Mouse (Mus musculus): ENCODE data around the gene Opcml. TPM values are rescaled to one million over a fixed set of nuclear protein-coding genes. Genes with fewer than 3 reads are reported as not detected.

Gene Opcml
- polyA plus RNA-seq, 1 experiment from 2014 or later: 0.31 TPM

- H3K27me3 ChIP-seq: no peaks in the 10 kb centered on the region
- no peaks in the 10 kb centered on the region for H3K4me1 ChIP-seq (replicated peaks)
- DNase-seq (no peak), ATAC-seq (ENCODE audit: low read depth) (no peak)
- no peaks in the 10 kb centered on the region for H3K9me3 ChIP-seq (replicated peaks)
- no peak overlapping the region for H3K27ac ChIP-seq
- no peak overlapping the region for H3K4me3 ChIP-seq (replicated peaks)
- H3K36me3 ChIP-seq: no peaks in the 10 kb centered on the region
- H3K4me2 ChIP-seq: no peak overlapping the region
- H3K9ac ChIP-seq: no peak overlapping the region
- WGBS (ENCODE audit: insufficient replicate concordance): 32% methylated on average over 2 of the region's 2 CpGs
These were observed 779.2 kb downstream of the Opcml start for GRCm38 (mm10) chr9:28569776-28570175.

DNA sequence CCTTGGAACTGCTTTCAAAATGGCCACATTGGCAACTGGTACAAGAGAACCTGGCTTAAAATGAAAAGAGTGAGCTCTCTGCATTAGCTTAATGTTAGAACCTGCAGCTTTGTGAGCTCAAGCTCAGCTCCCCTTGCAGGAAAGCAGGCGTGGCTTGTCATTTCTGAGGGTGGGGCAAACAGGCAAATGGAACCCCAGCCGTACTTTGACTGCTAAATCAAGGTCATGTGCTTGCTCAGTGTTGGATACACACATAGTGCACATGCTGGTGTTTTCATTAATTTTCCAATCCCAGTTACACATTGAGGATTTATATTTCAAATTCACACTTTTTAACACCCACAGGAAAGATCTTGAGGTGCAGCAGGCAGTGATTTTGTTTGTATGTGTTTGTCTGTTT lies 781.1 kb downstream of the Opcml start:
- no peaks in the 10 kb centered on the region for H3K27me3 ChIP-seq
- H3K4me1 ChIP-seq (replicated peaks): no peaks in the 10 kb centered on the region
- no peaks in the 10 kb centered on the region for H3K9me3 ChIP-seq (replicated peaks)
- 49% methylated on average over 2 of the region's 2 CpGs for WGBS (ENCODE audit: insufficient replicate concordance)
- ATAC-seq (ENCODE audit: low read depth) (no peak), DNase-seq (no peak)
- no peak overlapping the region for H3K27ac ChIP-seq
- no peak overlapping the region for H3K9ac ChIP-seq
- no peak overlapping the region for H3K4me2 ChIP-seq
- H3K36me3 ChIP-seq: no peaks in the 10 kb centered on the region
- H3K4me3 ChIP-seq (replicated peaks): no peak overlapping the region

GRCm38 (mm10) chr9:28572136-28572774 lies 781.7 kb downstream of the Opcml start:
- no peak for ATAC-seq (ENCODE audit: low read depth)

DNA sequence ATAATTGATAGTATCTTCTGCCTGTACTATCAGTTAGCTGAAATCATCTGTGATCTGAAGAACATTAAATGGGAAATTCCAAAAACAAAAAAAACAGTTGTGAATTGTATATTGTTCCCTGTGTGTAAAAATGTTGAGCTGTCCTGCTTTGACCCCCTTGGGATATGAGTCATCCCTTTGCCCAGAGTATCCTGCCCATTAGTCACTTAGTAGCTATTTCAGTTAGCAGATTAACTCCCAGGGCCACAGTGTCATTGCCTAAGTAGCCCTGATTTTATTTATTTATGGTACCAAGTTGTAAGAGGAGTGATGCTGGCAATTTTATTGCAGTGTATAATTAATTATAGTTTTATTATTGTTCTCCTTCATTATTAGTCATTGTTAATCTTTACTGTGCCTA lies 788.2 kb downstream of the Opcml start:
- no peaks in the 10 kb centered on the region for H3K36me3 ChIP-seq
- DNase-seq (no peak), ATAC-seq (ENCODE audit: low read depth) (no peak)
- no peaks in the 10 kb centered on the region for H3K4me1 ChIP-seq (replicated peaks)
- no peak overlapping the region for H3K4me3 ChIP-seq (replicated peaks)
- H3K9me3 ChIP-seq (replicated peaks): no peaks in the 10 kb centered on the region
- no peak overlapping the region for H3K27ac ChIP-seq
- H3K27me3 ChIP-seq: no peaks in the 10 kb centered on the region
- no peak overlapping the region for H3K4me2 ChIP-seq
- no peak overlapping the region for H3K9ac ChIP-seq

More at GRCm38 (mm10) chr9:28572136-28572774, 781.7 kb downstream of the Opcml start:
- no peaks in the 10 kb centered on the region for H3K4me1 ChIP-seq (replicated peaks)
- H3K9ac ChIP-seq: no peak overlapping the region
- no peak for DNase-seq
- H3K27ac ChIP-seq: no peak overlapping the region
- H3K4me2 ChIP-seq: no peak overlapping the region
- WGBS (ENCODE audit: insufficient replicate concordance): 65% methylated on average over 9 of the region's 9 CpGs
- H3K27me3 ChIP-seq: no peaks in the 10 kb centered on the region
- H3K9me3 ChIP-seq (replicated peaks): no peaks in the 10 kb centered on the region
- H3K4me3 ChIP-seq (replicated peaks): no peak overlapping the region
- no peaks in the 10 kb centered on the region for H3K36me3 ChIP-seq

- Histone ChIP-seq H3K27me3 (no peaks in the 10 kb centered on the region), H3K27ac (no peak overlapping the region), H3K4me2 (no peak overlapping the region), H3K36me3 (no peaks in the 10 kb centered on the region), H3K9me3 (replicated peaks) (no peaks in the 10 kb centered on the region), H3K9ac (no peak overlapping the region), H3K4me3 (replicated peaks) (no peak overlapping the region), H3K4me1 (replicated peaks) (no peaks in the 10 kb centered on the region)
- 54% methylated on average over 3 of the region's 3 CpGs for WGBS (ENCODE audit: insufficient replicate concordance)
- no peak for ATAC-seq (ENCODE audit: low read depth)
- no peak for DNase-seq
These were observed 796.7 kb downstream of the Opcml start for GRCm38 (mm10) chr9:28587253-28587652.

DNA sequence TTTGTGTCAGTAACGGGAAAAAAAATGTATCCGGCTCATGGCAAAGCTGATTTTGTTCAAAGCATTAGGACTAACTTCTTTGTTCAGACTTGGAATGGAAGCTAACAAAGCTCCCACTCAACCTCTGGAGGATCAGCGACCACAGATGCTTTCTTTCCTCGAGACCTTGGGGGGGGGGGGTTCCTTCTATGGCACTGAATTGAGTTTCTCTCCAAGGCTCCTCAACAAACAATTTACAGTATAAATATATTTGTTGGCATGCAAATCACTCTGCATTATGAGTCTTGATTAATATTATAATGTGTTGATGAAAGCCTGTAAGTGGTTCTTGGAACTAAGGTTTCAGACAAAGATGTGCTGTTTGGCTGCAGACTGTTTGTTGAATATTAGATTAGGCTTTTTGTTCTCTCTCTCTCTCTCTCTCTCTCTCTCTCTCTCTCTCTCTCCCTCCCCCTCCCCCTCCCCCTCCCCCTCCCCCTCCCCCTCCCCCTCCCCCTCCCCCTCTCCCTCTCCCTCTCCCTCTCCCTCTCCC lies 797.3 kb downstream of the Opcml start:
- Histone ChIP-seq H3K4me2 (no peak overlapping the region), H3K27me3 (no peaks in the 10 kb centered on the region), H3K27ac (no peak overlapping the region), H3K4me1 (replicated peaks) (no peaks in the 10 kb centered on the region), H3K4me3 (replicated peaks) (no peak overlapping the region), H3K36me3 (no peaks in the 10 kb centered on the region), H3K9ac (no peak overlapping the region), H3K9me3 (replicated peaks) (no peaks in the 10 kb centered on the region)
- DNase-seq (no peak), ATAC-seq (ENCODE audit: low read depth) (no peak)
- WGBS (ENCODE audit: insufficient replicate concordance): 69% methylated on average over 4 of the region's 4 CpGs

GRCm38 (mm10) chr9:28588488-28588887 lies 797.9 kb downstream of the Opcml start:
- DNase-seq (no peak), ATAC-seq (ENCODE audit: low read depth) (no peak)
- WGBS (ENCODE audit: insufficient replicate concordance): 55% methylated on average over 1 of the region's 1 CpGs
- Histone ChIP-seq H3K36me3 (no peaks in the 10 kb centered on the region), H3K27me3 (no peaks in the 10 kb centered on the region), H3K9ac (no peak overlapping the region), H3K4me3 (replicated peaks) (no peak overlapping the region), H3K27ac (no peak overlapping the region), H3K4me2 (no peak overlapping the region), H3K4me1 (replicated peaks) (no peaks in the 10 kb centered on the region), H3K9me3 (replicated peaks) (no peaks in the 10 kb centered on the region)

DNA sequence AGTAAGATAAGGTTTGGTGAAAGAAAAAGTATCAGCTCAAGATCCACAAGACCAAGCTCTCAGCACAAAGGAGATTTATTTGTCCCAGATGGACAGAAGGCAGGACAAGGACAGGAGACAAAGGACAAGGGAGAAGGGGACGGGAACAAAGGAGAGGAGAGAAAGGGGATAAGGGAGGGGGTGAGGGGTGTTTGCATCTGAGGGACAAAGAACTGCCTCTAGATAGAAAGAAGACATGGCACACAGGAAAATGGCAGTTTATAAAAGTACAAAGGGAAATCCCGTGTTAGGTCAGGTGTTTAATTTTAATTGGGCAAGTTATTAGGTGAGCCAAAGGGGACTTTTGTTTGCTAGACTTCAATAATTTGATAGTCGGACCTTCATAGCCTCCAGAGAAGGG lies 801.6 kb downstream of the Opcml start:
- no peak overlapping the region for H3K4me2 ChIP-seq
- no peak overlapping the region for H3K4me3 ChIP-seq (replicated peaks)
- no peaks in the 10 kb centered on the region for H3K9me3 ChIP-seq (replicated peaks)
- 48% methylated on average over 3 of the region's 3 CpGs for WGBS (ENCODE audit: insufficient replicate concordance)
- no peaks in the 10 kb centered on the region for H3K36me3 ChIP-seq
- ATAC-seq (ENCODE audit: low read depth) (no peak), DNase-seq (no peak)
- H3K4me1 ChIP-seq (replicated peaks): no peaks in the 10 kb centered on the region
- no peaks in the 10 kb centered on the region for H3K27me3 ChIP-seq
- H3K9ac ChIP-seq: no peak overlapping the region
- no peak overlapping the region for H3K27ac ChIP-seq

DNA sequence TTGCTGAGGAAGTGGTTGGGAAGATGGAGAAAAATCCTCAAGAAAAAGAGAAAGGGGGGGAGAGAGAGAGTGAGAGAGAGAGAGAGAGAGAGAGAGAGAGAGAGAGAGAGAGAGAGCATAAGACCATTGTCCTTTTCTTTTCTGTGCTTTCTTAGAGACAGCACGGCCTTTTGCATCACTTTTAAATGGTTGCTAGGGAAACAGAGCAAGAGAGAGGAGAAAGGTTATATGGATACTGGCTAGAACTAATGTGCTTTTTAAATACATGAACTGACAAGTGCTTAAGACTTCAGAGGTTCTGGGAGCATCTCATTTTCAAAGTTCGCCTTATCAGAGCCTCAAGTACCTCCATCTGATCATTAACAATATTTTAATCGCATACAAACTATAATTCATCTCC lies 804.5 kb downstream of the Opcml start:
- H3K9ac ChIP-seq: no peak overlapping the region
- 64% methylated on average over 3 of the region's 3 CpGs for WGBS (ENCODE audit: insufficient replicate concordance)
- H3K27me3 ChIP-seq: no peaks in the 10 kb centered on the region
- no peaks in the 10 kb centered on the region for H3K9me3 ChIP-seq (replicated peaks)
- H3K4me3 ChIP-seq (replicated peaks): no peak overlapping the region
- ATAC-seq (ENCODE audit: low read depth) (no peak), DNase-seq (no peak)
- no peaks in the 10 kb centered on the region for H3K36me3 ChIP-seq
- no peak overlapping the region for H3K4me2 ChIP-seq
- H3K4me1 ChIP-seq (replicated peaks): no peaks in the 10 kb centered on the region
- no peak overlapping the region for H3K27ac ChIP-seq

DNA sequence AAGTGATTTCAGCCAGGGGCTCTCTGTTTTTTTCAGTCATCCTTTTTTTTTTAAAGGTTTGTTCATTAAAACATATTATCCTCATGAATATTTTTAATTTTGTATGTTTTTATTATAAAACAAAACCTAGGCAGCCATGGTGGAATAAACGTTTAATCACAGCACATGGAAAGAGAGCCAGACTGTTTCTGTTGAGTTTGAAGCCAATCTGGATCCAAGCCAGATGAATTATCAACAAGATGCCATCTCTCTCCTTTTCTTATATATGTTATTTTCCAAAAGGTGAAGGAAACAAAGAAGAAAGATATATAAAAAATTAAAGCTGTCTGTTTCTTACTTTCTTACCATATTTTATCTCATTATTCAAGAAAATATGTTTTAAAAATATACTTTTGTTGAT lies 815.0 kb downstream of the Opcml start:
- no peaks in the 10 kb centered on the region for H3K9me3 ChIP-seq (replicated peaks)
- ATAC-seq (ENCODE audit: low read depth) (no peak), DNase-seq (no peak)
- 62% methylated on average over 1 of the region's 1 CpGs for WGBS (ENCODE audit: insufficient replicate concordance)
- no peak overlapping the region for H3K4me2 ChIP-seq
- no peak overlapping the region for H3K9ac ChIP-seq
- no peaks in the 10 kb centered on the region for H3K4me1 ChIP-seq (replicated peaks)
- no peaks in the 10 kb centered on the region for H3K36me3 ChIP-seq
- H3K27ac ChIP-seq: no peak overlapping the region
- no peak overlapping the region for H3K4me3 ChIP-seq (replicated peaks)
- no peaks in the 10 kb centered on the region for H3K27me3 ChIP-seq

GRCm38 (mm10) chr9:28613683-28614620 lies 823.4 kb downstream of the Opcml start:
- no peaks in the 10 kb centered on the region for H3K4me1 ChIP-seq (replicated peaks)
- H3K27me3 ChIP-seq: no peaks in the 10 kb centered on the region
- 0 out of 2 replicates have a peak, but pooled peaks cover 2% of the 10 kb centered on the region for H3K9me3 ChIP-seq (replicated peaks)
- H3K36me3 ChIP-seq: no peaks in the 10 kb centered on the region
- no peak overlapping the region for H3K9ac ChIP-seq
- H3K4me2 ChIP-seq: no peak overlapping the region
- DNase-seq (no peak), ATAC-seq (ENCODE audit: low read depth) (no peak)
- WGBS (ENCODE audit: insufficient replicate concordance): 39% methylated on average over 6 of the region's 6 CpGs
- H3K4me3 ChIP-seq (replicated peaks): no peak overlapping the region
- H3K27ac ChIP-seq: no peak overlapping the region

Measured in liver, embryonic 13.5 days (tissue).